Mouse (Mus musculus): ENCODE data around the gene Ltbp4. TPM values are rescaled to one million over a fixed set of nuclear protein-coding genes. Genes with fewer than 3 reads are reported as not detected.

The Ltbp4 gene
- 25.8 and 29.3 TPM in 2 replicates for polyA plus RNA-seq (2015; fragmentation: Nextera tagmentation; extraction: Ambion mirVana)

DNA sequence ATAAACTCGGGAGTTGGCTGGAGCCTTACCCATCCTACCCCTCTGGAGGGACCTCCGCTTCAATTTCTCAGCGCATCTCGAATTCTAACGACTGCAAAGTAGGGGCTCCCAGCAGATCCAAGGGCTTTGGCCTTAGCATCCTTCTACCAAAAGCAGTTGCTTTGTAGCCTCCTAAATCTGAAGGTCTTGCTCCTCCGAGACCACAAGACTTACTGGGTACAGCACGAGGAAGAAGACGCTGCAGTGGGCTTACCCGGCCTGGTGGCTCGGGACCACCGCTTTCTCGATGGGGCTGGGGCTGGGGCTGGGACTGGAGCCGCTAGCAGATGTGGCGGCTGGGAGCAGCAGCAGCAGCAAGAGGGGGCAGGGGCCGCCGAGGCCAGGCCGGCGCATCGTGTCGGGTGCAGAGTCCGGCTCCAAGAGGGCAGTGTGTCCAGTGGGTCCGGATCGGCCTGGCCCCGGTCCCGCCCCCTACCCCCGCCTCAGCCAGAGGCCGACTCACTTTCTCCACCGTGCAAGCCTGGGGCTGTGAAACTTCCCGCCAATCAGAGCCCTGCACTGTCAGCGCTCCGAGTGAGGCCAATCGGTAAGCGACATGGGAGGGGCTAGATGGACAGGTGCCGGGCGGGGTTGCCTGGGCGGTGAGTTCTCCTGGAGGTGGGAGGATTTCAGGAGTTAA, at the start of gene Ltbp4:
Gene Ltbp4 (minus strand): TSS at position 518 of the 679 bp plus-strand sequence.
- H3K4me1 ChIP-seq: peaks cover 46% of the 10 kb centered on the region
- peak within 1 kb of the TSS; percentile 58; the same call in 1 of the 2 replicates for H3K27ac ChIP-seq
- H3K4me2 ChIP-seq (replicated peaks): peak within 1 kb of the TSS; percentile 86
- ATAC-seq (ENCODE audit: low FRiP score, low read depth): peak; percentile 48
- H3K36me3 ChIP-seq: peaks cover 14% of the 10 kb centered on the region
- peak within 1 kb of the TSS; percentile 70 for H3K9ac ChIP-seq
- no peaks in the 10 kb centered on the region; the same call in 1 of the 2 replicates for H3K9me3 ChIP-seq
- peak within 1 kb of the TSS; percentile 51 for H3K4me3 ChIP-seq
- 2% methylated on average over 36 of the region's 36 CpGs for WGBS
- H3K27me3 ChIP-seq: peaks cover 63% of the 10 kb centered on the region

DNA sequence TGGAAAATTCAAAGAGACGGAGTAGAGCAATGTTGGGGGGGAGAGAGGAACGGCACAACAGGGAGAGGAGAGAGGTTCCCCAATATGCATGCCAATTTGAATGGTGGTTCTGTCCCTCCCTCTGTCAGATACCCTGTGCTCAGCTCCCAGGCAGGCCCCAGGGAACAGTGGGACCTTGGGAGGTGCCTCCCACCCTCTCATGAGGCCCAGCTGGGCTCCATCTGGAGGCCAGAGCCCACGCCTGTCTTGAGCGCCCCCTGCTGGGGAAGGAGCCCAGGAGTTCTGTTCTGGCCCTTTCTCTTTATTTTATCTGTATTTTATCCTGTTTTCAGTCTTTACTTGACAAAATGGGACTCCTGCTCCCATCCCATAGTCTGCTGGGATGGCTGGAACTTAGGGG, 47.2 kb upstream of the Ltbp4 start:
- ATAC-seq (ENCODE audit: low FRiP score, low read depth): no peak
- Histone ChIP-seq H3K4me2 (replicated peaks) (no peak overlapping the region), H3K27ac (no peak overlapping the region), H3K36me3 (no peaks in the 10 kb centered on the region), H3K4me1 (0 out of 2 replicates have a peak, but pooled peaks cover 2% of the 10 kb centered on the region), H3K4me3 (no peak overlapping the region), H3K27me3 (peaks cover 21% of the 10 kb centered on the region), H3K9ac (no peak overlapping the region), H3K9me3 (no peaks in the 10 kb centered on the region)
- 22% methylated on average over 4 of the region's 4 CpGs for WGBS

DNA sequence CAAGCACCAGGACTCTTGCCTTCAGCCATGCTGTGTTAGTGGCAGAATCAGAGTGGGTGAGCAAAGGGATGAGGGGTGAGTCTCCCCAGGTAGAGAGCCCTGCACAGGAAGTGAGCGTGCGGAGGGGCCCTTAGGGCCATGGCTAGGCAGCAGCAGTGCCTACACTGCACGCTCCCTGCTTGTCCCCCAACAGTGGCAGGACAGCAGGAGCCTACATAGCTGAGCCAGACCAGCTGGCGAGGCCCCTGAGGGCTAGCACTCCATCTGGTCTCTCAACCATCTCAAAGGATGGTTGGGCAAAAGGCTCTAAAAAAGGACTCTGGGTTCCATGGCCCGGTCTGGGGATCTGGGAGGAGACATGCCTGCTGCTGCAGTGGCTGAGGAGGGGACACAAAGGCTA, 46.6 kb upstream of the Ltbp4 start:
- Histone ChIP-seq H3K4me3 (no peak overlapping the region), H3K36me3 (no peaks in the 10 kb centered on the region), H3K27ac (no peak overlapping the region), H3K27me3 (peaks cover 27% of the 10 kb centered on the region), H3K4me2 (replicated peaks) (no peak overlapping the region), H3K9ac (no peak overlapping the region), H3K9me3 (no peaks in the 10 kb centered on the region), H3K4me1 (0 out of 2 replicates have a peak, but pooled peaks cover 2% of the 10 kb centered on the region)
- ATAC-seq (ENCODE audit: low FRiP score, low read depth): no peak
- WGBS: 70% methylated on average over 5 of the region's 5 CpGs

DNA sequence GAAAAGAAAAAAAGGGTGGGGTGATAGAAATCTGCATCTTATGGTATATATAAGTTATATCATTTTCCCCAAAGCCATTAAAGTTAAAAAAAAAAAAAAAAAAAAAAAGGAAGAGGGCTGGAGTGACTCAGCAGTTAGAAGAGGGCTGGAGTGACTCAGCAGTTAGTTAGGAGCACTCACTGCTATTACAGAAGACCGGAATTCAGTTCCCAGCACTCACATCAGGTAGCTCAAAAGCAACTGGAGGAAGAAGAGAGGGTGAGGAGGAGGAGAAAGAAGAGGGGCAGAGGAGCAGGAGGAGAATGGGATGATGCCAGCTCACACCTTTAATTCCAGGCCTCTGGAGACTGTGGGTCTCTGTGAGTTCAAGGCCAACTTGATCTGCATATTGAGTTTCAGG, 45.7 kb upstream of the Ltbp4 start:
- Histone ChIP-seq H3K27me3 (peaks cover 36% of the 10 kb centered on the region), H3K4me3 (no peak overlapping the region), H3K4me1 (0 out of 2 replicates have a peak, but pooled peaks cover 2% of the 10 kb centered on the region), H3K36me3 (no peaks in the 10 kb centered on the region), H3K4me2 (replicated peaks) (no peak overlapping the region), H3K9me3 (no peaks in the 10 kb centered on the region), H3K27ac (no peak overlapping the region), H3K9ac (no peak overlapping the region)
- 80% methylated on average over 1 of the region's 1 CpGs for WGBS
- ATAC-seq (ENCODE audit: low FRiP score, low read depth): no peak

DNA sequence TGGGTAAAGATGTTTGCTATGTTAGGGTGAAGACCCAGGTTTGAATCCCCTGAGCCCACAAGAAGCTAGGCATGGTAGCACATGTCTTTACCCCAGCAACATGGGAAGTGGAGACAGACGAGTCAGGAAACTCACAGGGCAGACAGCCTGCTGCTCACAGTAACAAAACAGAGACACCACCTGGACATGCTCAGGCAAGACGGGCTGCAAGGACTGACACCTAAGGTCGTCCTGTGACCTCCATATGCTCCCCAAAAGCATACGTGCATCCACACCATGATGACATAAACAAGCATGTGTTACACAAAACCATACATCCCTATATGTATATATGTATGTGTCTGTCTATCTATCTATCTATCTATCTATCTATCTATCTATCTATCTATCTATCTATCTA, 44.1 kb upstream of the Ltbp4 start:
- Histone ChIP-seq H3K4me1 (0 out of 2 replicates have a peak, but pooled peaks cover 2% of the 10 kb centered on the region), H3K36me3 (no peaks in the 10 kb centered on the region), H3K4me2 (replicated peaks) (no peak overlapping the region), H3K27ac (no peak overlapping the region), H3K9ac (no peak overlapping the region), H3K4me3 (no peak overlapping the region), H3K27me3 (peaks cover 51% of the 10 kb centered on the region), H3K9me3 (no peaks in the 10 kb centered on the region)
- ATAC-seq (ENCODE audit: low FRiP score, low read depth): no peak
- 53% methylated on average over 4 of the region's 4 CpGs for WGBS

DNA sequence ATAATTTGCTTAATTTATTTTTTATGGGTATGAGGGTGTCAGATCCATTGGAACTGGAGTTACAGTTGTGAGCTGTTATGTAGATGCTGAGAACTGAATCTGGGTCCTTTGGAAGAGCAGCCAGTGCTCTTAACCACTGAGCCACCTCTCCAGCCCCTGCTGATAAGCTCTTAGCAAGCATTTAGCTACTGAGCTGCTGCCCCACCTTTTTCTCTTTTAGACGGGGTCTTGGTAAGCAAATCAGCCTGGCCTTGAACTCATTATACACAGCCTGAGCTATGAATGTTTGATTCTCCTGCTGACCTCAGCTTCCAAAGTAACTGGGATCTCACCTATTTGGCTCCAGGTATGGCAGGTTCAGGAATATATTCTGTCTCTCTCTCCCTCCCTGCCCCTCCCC, 43.5 kb upstream of the Ltbp4 start:
- Histone ChIP-seq H3K9me3 (no peaks in the 10 kb centered on the region), H3K4me1 (0 out of 2 replicates have a peak, but pooled peaks cover 2% of the 10 kb centered on the region)
- WGBS: 26% methylated on average over 1 of the region's 1 CpGs

DNA sequence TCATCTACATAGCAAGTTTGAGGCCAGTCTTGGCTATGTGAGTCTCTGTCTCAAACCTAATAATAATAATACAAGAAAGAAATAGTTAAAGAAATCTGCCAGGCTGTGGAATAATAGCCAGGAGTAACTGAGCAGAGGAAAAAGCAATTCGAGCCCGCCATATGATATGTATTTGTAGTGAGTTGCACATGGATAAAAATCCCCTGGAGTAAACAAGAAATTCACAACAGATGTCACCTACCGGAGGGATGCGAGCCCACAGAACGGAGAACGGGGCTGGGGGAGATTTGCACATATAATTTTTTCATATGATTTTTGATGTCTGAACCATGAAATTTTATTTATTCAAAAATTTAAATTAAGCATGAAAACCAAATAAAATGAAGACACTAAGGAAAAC, 42.3 kb upstream of the Ltbp4 start:
- no peak for ATAC-seq (ENCODE audit: low FRiP score, low read depth)
- Histone ChIP-seq H3K36me3 (no peaks in the 10 kb centered on the region), H3K27me3 (peaks cover 66% of the 10 kb centered on the region), H3K4me1 (0 out of 2 replicates have a peak, but pooled peaks cover 6% of the 10 kb centered on the region), H3K4me3 (no peak overlapping the region), H3K4me2 (replicated peaks) (no peak overlapping the region), H3K9me3 (no peaks in the 10 kb centered on the region), H3K9ac (no peak overlapping the region), H3K27ac (no peak overlapping the region)
- 46% methylated on average over 6 of the region's 6 CpGs for WGBS

More for the DNA sequence above, 43.5 kb upstream of the Ltbp4 start:
- no peak for ATAC-seq (ENCODE audit: low FRiP score, low read depth)
- Histone ChIP-seq H3K4me3 (no peak overlapping the region), H3K27me3 (peaks cover 56% of the 10 kb centered on the region), H3K4me2 (replicated peaks) (no peak overlapping the region), H3K36me3 (no peaks in the 10 kb centered on the region), H3K9ac (no peak overlapping the region), H3K27ac (no peak overlapping the region)

DNA sequence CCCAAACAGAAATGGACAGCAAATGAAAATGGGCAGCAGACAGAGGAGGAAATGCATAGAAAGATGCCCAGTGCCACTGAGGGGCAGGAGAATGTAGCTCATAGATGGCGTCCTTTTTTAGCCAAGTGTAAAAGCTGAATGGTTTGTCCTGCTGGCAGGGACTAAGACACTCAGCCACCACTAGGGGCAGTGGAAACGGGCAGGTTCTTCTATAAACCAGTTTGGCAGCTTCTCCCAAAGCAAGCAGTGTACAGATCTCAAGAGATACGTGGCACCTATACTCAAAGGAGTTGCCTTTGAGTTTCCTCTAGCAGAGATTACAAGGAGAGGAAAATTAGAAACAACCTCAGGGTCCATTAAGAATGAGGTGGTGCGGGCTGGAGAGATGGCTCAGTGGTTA, 40.9 kb upstream of the Ltbp4 start:
- no peak for ATAC-seq (ENCODE audit: low FRiP score, low read depth)
- H3K36me3 ChIP-seq: no peaks in the 10 kb centered on the region
- H3K9ac ChIP-seq: no peak overlapping the region
- no peak overlapping the region for H3K4me2 ChIP-seq (replicated peaks)
- H3K4me1 ChIP-seq: 0 out of 2 replicates have a peak, but pooled peaks cover 4% of the 10 kb centered on the region
- peaks cover 74% of the 10 kb centered on the region for H3K27me3 ChIP-seq
- 20% methylated on average over 4 of the region's 4 CpGs for WGBS
- no peak overlapping the region for H3K27ac ChIP-seq
- H3K9me3 ChIP-seq: no peaks in the 10 kb centered on the region
- H3K4me3 ChIP-seq: no peak overlapping the region

DNA sequence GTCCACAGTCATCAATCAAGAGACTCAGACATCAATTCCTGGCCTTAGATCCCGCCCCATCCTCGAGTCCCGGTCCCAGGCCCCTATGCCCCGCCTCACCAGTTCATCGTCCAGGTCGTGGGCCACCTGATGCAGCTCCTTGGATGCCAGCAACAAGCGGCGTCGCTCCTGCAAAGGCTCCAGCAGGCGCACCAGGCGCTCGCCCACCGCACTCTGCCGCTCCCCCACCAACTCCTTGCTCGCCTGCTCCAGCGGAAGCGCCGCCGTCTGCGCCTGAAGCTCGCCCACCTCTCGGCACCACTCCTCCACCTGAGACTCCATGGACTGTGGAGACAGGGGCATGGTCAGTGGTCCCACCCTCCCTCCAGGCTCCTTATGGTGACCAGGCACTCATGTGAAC, 37.8 kb upstream of the Ltbp4 start:
- no peaks in the 10 kb centered on the region for H3K36me3 ChIP-seq
- peaks cover 2% of the 10 kb centered on the region for H3K9me3 ChIP-seq
- H3K4me1 ChIP-seq: peaks cover 7% of the 10 kb centered on the region; the same call in 1 of the 2 replicates
- ATAC-seq (ENCODE audit: low FRiP score, low read depth): no peak
- H3K4me3 ChIP-seq: peak overlapping the region; percentile 12; the same call in 1 of the 2 replicates
- under 1% methylated on average over 22 of the region's 22 CpGs for WGBS
- peak overlapping the region; percentile 37; the same call in 1 of the 2 replicates for H3K4me2 ChIP-seq (replicated peaks)
- H3K9ac ChIP-seq: peak overlapping the region; percentile 25; the same call in 1 of the 2 replicates
- H3K27me3 ChIP-seq: peaks cover 95% of the 10 kb centered on the region
- no peak overlapping the region for H3K27ac ChIP-seq

DNA sequence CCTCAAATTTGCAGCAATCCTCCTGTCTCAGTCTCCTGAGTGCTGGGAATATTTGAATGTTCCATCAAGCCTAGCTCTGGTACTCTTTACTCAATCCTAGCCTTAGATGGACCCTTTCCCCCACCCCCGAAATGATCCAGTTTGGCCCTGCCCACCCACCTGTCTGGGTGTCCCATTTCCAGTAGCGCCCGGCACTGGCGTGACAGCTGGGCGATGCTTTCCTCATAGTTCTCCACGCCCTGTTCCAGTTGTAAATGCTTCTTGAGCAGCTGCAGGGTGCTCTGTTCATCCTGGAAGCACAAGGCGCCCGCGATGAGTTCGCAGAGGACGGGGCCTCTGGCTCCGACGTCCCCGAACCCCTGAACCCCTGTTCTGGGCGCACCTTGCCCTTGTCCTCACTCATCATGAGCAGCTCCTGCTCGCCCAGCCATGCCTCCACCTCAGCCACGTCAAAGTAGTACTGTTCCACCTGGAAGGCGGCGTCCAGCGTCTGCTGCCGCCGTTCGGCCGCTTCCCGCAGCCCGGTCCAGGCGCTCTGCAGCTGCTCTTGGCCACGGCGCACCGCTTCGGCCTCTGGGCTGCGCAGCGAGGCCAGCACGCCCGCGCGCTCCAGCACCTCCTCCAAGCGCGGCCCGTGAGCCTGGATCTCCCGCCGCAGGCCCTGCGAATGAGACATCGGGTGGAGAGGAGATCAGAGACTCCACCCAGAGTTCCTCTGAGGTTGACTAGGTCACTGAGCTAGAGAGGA, 34.4 kb upstream of the Ltbp4 start:
- peaks cover 97% of the 10 kb centered on the region for H3K27me3 ChIP-seq
- WGBS: 5% methylated on average over 44 of the region's 44 CpGs
- peak overlapping the region; percentile 58; the same call in 1 of the 2 replicates for H3K27ac ChIP-seq
- peaks cover 16% of the 10 kb centered on the region; the same call in 1 of the 2 replicates for H3K4me1 ChIP-seq
- H3K4me3 ChIP-seq: peak overlapping the region; percentile 26
- ATAC-seq (ENCODE audit: low FRiP score, low read depth): peak; percentile 45
- H3K4me2 ChIP-seq (replicated peaks): peak overlapping the region; percentile 52
- no peaks in the 10 kb centered on the region for H3K36me3 ChIP-seq
- H3K9me3 ChIP-seq: peaks cover 9% of the 10 kb centered on the region
- H3K9ac ChIP-seq: no peak overlapping the region

DNA sequence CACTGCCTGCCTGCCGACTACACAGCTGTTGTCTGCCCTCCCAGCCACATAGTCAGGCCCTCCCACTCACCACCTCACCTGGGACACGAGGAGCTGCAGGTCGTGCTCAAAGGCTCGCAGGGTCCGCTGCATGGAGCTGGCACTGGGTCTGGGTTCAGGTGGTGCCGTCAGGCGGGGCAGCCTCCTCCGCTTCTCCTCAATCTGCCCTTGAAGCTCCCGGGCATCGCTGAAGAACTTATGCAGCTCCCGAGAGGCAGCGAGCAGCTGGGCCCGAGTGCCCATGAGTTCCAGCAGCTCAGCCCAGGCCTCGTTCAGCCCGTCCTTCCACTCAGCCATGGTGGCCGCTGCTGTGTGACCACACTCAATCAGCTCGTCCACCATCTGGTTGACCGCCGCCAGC, 31.6 kb upstream of the Ltbp4 start:
- Histone ChIP-seq H3K4me3 (no peak overlapping the region), H3K9me3 (peaks cover 9% of the 10 kb centered on the region), H3K4me2 (replicated peaks) (no peak overlapping the region), H3K27ac (no peak overlapping the region), H3K27me3 (peaks cover 100% of the 10 kb centered on the region), H3K4me1 (peaks cover 18% of the 10 kb centered on the region; the same call in 1 of the 2 replicates), H3K36me3 (no peaks in the 10 kb centered on the region), H3K9ac (no peak overlapping the region)
- 83% methylated on average over 19 of the region's 19 CpGs for WGBS
- ATAC-seq (ENCODE audit: low FRiP score, low read depth): no peak

DNA sequence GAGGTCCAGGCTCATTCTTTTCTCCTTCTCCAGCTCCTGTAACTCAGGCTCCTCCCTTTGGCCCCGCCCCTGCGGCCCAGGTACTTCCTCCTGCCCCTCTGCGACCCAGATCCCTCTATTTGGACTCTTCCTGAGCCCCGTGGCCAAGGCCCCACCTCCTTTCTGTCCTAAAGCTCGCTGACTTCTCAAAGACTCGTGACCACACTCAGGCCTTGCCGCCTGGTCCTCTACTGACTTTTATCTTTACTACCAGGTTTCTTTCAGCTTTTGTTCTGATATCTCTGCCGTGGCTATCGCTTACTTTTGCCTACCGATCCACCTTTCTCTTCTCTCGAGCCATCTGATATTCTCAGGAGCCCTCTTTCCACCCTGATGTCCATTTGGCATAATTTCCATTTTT, 30.5 kb upstream of the Ltbp4 start:
- H3K36me3 ChIP-seq: no peaks in the 10 kb centered on the region
- H3K9ac ChIP-seq: no peak overlapping the region
- ATAC-seq (ENCODE audit: low FRiP score, low read depth): 0 out of 2 replicates have a peak, but pooled peaks have one; percentile 3
- peak overlapping the region; percentile 30 for H3K4me3 ChIP-seq
- peak overlapping the region; percentile 56 for H3K4me2 ChIP-seq (replicated peaks)
- peaks cover 100% of the 10 kb centered on the region for H3K27me3 ChIP-seq
- WGBS: 13% methylated on average over 11 of the region's 11 CpGs
- H3K27ac ChIP-seq: no peak overlapping the region
- H3K9me3 ChIP-seq: peaks cover 9% of the 10 kb centered on the region
- H3K4me1 ChIP-seq: peaks cover 21% of the 10 kb centered on the region; the same call in 1 of the 2 replicates
